Mouse (Mus musculus): ENCODE results near the gene Inpp4b. TPM values are rescaled to one million over a fixed set of nuclear protein-coding genes. Genes with fewer than 3 reads are reported as not detected.

Gene Inpp4b
- polyA plus RNA-seq (2015; fragmentation: Nextera tagmentation; extraction: Ambion mirVana): 4.1 and 4.6 TPM in 2 replicates

- H3K9me3 ChIP-seq (ENCODE audit: control insufficient read depth): no peaks in the 10 kb centered on the region
- H3K4me1 ChIP-seq (replicated peaks; ENCODE audit: control insufficient read depth, insufficient read depth, low read length): no peaks in the 10 kb centered on the region; the same call in 1 of the 2 replicates
- TF ChIP-seq CTCF (IDR thresholded peaks at IDR 0.05; ENCODE audit: low read depth): no peak
- H3K27ac ChIP-seq (ENCODE audit: low read depth, low read length): no peak within 1 kb of the TSS
- peak; percentile 41 for ATAC-seq
- no peaks in the 10 kb centered on the region for H3K36me3 ChIP-seq (ENCODE audit: control insufficient read depth, insufficient read depth)
- peak within 1 kb of the TSS; percentile 26; the same call in 1 of the 2 replicates for H3K9ac ChIP-seq (ENCODE audit: low read depth, low read length)
- peak within 1 kb of the TSS; percentile 53 for H3K4me3 ChIP-seq (ENCODE audit: low read depth, low read length)
- peak within 1 kb of the TSS; percentile 93 for H3K4me2 ChIP-seq (replicated peaks; ENCODE audit: low read depth)
- 2% methylated on average over 36 of the region's 46 CpGs for WGBS
- H3K27me3 ChIP-seq (replicated peaks; ENCODE audit: control insufficient read depth, insufficient read depth, low read length): peaks cover 5% of the 10 kb centered on the region; the same call in 1 of the 2 replicates
Measured at GRCm38 (mm10) chr8:81342236-81342998, at the start of gene Inpp4b. TSS of gene Inpp4b (plus strand) at chr8:81342556.

- no peak for ATAC-seq
- Histone ChIP-seq H3K4me2 (replicated peaks; ENCODE audit: low read depth) (no peak overlapping the region), H3K36me3 (ENCODE audit: control insufficient read depth, insufficient read depth) (no peaks in the 10 kb centered on the region), H3K27me3 (replicated peaks; ENCODE audit: control insufficient read depth, insufficient read depth, low read length) (no peaks in the 10 kb centered on the region), H3K4me3 (ENCODE audit: low read depth, low read length) (no peak overlapping the region), H3K27ac (ENCODE audit: low read depth, low read length) (no peak overlapping the region), H3K9ac (ENCODE audit: low read depth, low read length) (no peak overlapping the region), H3K9me3 (ENCODE audit: control insufficient read depth) (no peaks in the 10 kb centered on the region), H3K4me1 (replicated peaks; ENCODE audit: control insufficient read depth, insufficient read depth, low read length) (no peaks in the 10 kb centered on the region)
- 77% methylated on average over 2 of the region's 2 CpGs for WGBS
- TF ChIP-seq CTCF (IDR thresholded peaks at IDR 0.05; ENCODE audit: low read depth): no peak
Measured at GRCm38 (mm10) chr8:81335250-81335649, 7.1 kb upstream of the Inpp4b start.

- H3K9me3 ChIP-seq (ENCODE audit: control insufficient read depth): no peaks in the 10 kb centered on the region
- ATAC-seq: no peak
- TF ChIP-seq CTCF (IDR thresholded peaks at IDR 0.05; ENCODE audit: low read depth): no peak
- H3K27ac ChIP-seq (ENCODE audit: low read depth, low read length): no peak overlapping the region
- H3K4me2 ChIP-seq (replicated peaks; ENCODE audit: low read depth): peak overlapping the region; percentile 93
- no peak overlapping the region for H3K4me3 ChIP-seq (ENCODE audit: low read depth, low read length)
- no peak overlapping the region for H3K9ac ChIP-seq (ENCODE audit: low read depth, low read length)
- no peaks in the 10 kb centered on the region for H3K36me3 ChIP-seq (ENCODE audit: control insufficient read depth, insufficient read depth)
- 46% methylated on average over 5 of the region's 5 CpGs for WGBS
- H3K4me1 ChIP-seq (replicated peaks; ENCODE audit: control insufficient read depth, insufficient read depth, low read length): no peaks in the 10 kb centered on the region; the same call in 1 of the 2 replicates
- peaks cover 5% of the 10 kb centered on the region; the same call in 1 of the 2 replicates for H3K27me3 ChIP-seq (replicated peaks; ENCODE audit: control insufficient read depth, insufficient read depth, low read length)
Measured at GRCm38 (mm10) chr8:81341191-81341590, 1.2 kb upstream of the Inpp4b start.

GRCm38 (mm10) chr8:81341591-81342235 is 643 bp upstream of the Inpp4b start:
- 0 out of 2 replicates have a peak, but pooled peaks have one; percentile 33 for ATAC-seq
- 0 out of 2 replicates have a peak overlapping the region, but pooled peaks have one; percentile 26 for H3K9ac ChIP-seq (ENCODE audit: low read depth, low read length)
- no peaks in the 10 kb centered on the region for H3K36me3 ChIP-seq (ENCODE audit: control insufficient read depth, insufficient read depth)
- 0% methylated on average over 18 of the region's 23 CpGs for WGBS
- peak overlapping the region; percentile 53 for H3K4me3 ChIP-seq (ENCODE audit: low read depth, low read length)
- TF ChIP-seq CTCF (IDR thresholded peaks at IDR 0.05; ENCODE audit: low read depth): peak; percentile 65
- H3K27me3 ChIP-seq (replicated peaks; ENCODE audit: control insufficient read depth, insufficient read depth, low read length): peaks cover 5% of the 10 kb centered on the region; the same call in 1 of the 2 replicates
- peak overlapping the region; percentile 93 for H3K4me2 ChIP-seq (replicated peaks; ENCODE audit: low read depth)
- no peaks in the 10 kb centered on the region for H3K9me3 ChIP-seq (ENCODE audit: control insufficient read depth)
- H3K4me1 ChIP-seq (replicated peaks; ENCODE audit: control insufficient read depth, insufficient read depth, low read length): no peaks in the 10 kb centered on the region; the same call in 1 of the 2 replicates
- no peak overlapping the region for H3K27ac ChIP-seq (ENCODE audit: low read depth, low read length)

- no peak overlapping the region for H3K27ac ChIP-seq (ENCODE audit: low read depth, low read length)
- no peak for TF ChIP-seq CTCF (IDR thresholded peaks at IDR 0.05; ENCODE audit: low read depth)
- H3K27me3 ChIP-seq (replicated peaks; ENCODE audit: control insufficient read depth, insufficient read depth, low read length): peaks cover 5% of the 10 kb centered on the region; the same call in 1 of the 2 replicates
- H3K9me3 ChIP-seq (ENCODE audit: control insufficient read depth): no peaks in the 10 kb centered on the region
- WGBS: 31% methylated on average over 3 of the region's 3 CpGs
- H3K9ac ChIP-seq (ENCODE audit: low read depth, low read length): no peak overlapping the region
- H3K4me2 ChIP-seq (replicated peaks; ENCODE audit: low read depth): peak overlapping the region; percentile 93
- peak overlapping the region; percentile 53; the same call in 1 of the 2 replicates for H3K4me3 ChIP-seq (ENCODE audit: low read depth, low read length)
- ATAC-seq: no peak
- H3K4me1 ChIP-seq (replicated peaks; ENCODE audit: control insufficient read depth, insufficient read depth, low read length): no peaks in the 10 kb centered on the region; the same call in 1 of the 2 replicates
- no peaks in the 10 kb centered on the region for H3K36me3 ChIP-seq (ENCODE audit: control insufficient read depth, insufficient read depth)
Measured at GRCm38 (mm10) chr8:81342999-81343302, 595 bp downstream of the Inpp4b start.

GRCm38 (mm10) chr8:81345170-81345697 is 2.9 kb downstream of the Inpp4b start:
- Histone ChIP-seq H3K36me3 (ENCODE audit: control insufficient read depth, insufficient read depth) (no peaks in the 10 kb centered on the region), H3K9ac (ENCODE audit: low read depth, low read length) (no peak overlapping the region), H3K4me3 (ENCODE audit: low read depth, low read length) (no peak overlapping the region), H3K27ac (ENCODE audit: low read depth, low read length) (no peak overlapping the region), H3K9me3 (ENCODE audit: control insufficient read depth) (no peaks in the 10 kb centered on the region), H3K4me1 (replicated peaks; ENCODE audit: control insufficient read depth, insufficient read depth, low read length) (no peaks in the 10 kb centered on the region; the same call in 1 of the 2 replicates), H3K4me2 (replicated peaks; ENCODE audit: low read depth) (no peak overlapping the region), H3K27me3 (replicated peaks; ENCODE audit: control insufficient read depth, insufficient read depth, low read length) (peaks cover 5% of the 10 kb centered on the region; the same call in 1 of the 2 replicates)
- 77% methylated on average over 2 of the region's 2 CpGs for WGBS
- TF ChIP-seq CTCF (IDR thresholded peaks at IDR 0.05; ENCODE audit: low read depth): no peak
- no peak for ATAC-seq

Measured in intestine, postnatal 0 days (tissue).